Mouse (Mus musculus) liver, embryonic 14.5 days (tissue): ENCODE data around the gene Cyp1a1. TPM values are rescaled to one million over a fixed set of nuclear protein-coding genes. Genes with fewer than 3 reads are reported as not detected.

ENCODE experiments used
- ATAC-seq: fragments of 200-750 bp; cut with Nextera tagmentation; 2 replicates; pipeline ENCODE4 v1.8.0; 2017; ENCODE audit warnings: moderate number of reproducible peaks, mild to moderate bottlenecking, moderate library complexity; ENCODE audit not compliant: insufficient read depth
- DNase-seq, 3 experiments: peaks; one replicate each; pipeline ENCODE4 v3.0.0-alpha.2; 2012 to 2013; ENCODE audit warnings: low read depth in 3 of 3, low spot score in 3 of 3
- H3K27ac ChIP-seq: fragments of 300-500 bp; sonication (generic); 2 replicates; pipeline ENCODE4 v1.5.1; 2014; ENCODE audit warnings: moderate library complexity, mild to moderate bottlenecking, control low read depth, inconsistent platforms
- H3K27me3 ChIP-seq: fragments of 300-500 bp; sonication (generic); 2 replicates; pipeline ENCODE4 v1.6.1; 2014; ENCODE audit warnings: mild to moderate bottlenecking, low read length, moderate library complexity; ENCODE audit not compliant: control insufficient read depth, insufficient read depth
- H3K36me3 ChIP-seq: fragments of 300-500 bp; sonication (generic); replicated peaks from 2 replicates; pipeline ENCODE4 v1.6.1; 2014; ENCODE audit warnings: low read depth; ENCODE audit not compliant: control insufficient read depth, insufficient read depth
- H3K4me1 ChIP-seq, 2 experiments: fragments of 200-500 bp in 1 of 2; fragments of 300-500 bp in 1 of 2; sonication (generic) in 1 of 2; replicated peaks; 2 replicates each; pipeline ENCODE4 v1.6.1; 2012 to 2014; ENCODE audit warnings: antibody characterized with exemption in 1 of 2, inconsistent platforms in 1 of 2, low read length in 1 of 2; ENCODE audit not compliant: control insufficient read depth in 2 of 2, insufficient read depth in 2 of 2
- H3K4me2 ChIP-seq: fragments of 300-500 bp; sonication (generic); 2 replicates; pipeline ENCODE4 v1.6.1; 2014; ENCODE audit warnings: low read depth, mild to moderate bottlenecking, control low read depth, moderate library complexity
- H3K4me3 ChIP-seq, 2 experiments: fragments of 200-500 bp in 1 of 2; fragments of 300-500 bp in 1 of 2; sonication (generic) in 1 of 2; 2 replicates each; pipeline ENCODE4 v1.5.1; 2012 to 2014; ENCODE audit warnings: low read depth in 2 of 2, low read length in 2 of 2, mild to moderate bottlenecking in 2 of 2, control low read depth in 1 of 2, inconsistent platforms in 1 of 2, moderate library complexity in 1 of 2; ENCODE audit not compliant: insufficient read depth in 1 of 2
- H3K9ac ChIP-seq: fragments of 300-500 bp; sonication (generic); replicated peaks from 2 replicates; pipeline ENCODE4 v1.6.1; 2014; ENCODE audit warnings: mild to moderate bottlenecking, control low read depth, moderate library complexity
- H3K9me3 ChIP-seq: fragments of 300-500 bp; sonication (generic); 2 replicates; pipeline ENCODE4 v1.6.1; 2016; ENCODE audit warnings: low read length, mixed read lengths; ENCODE audit not compliant: control insufficient read depth
- CTCF ChIP-seq: IDR thresholded peaks from 2 replicates; pipeline ENCODE4 v1.5.1; 2016; ENCODE audit warnings: antibody characterized with exemption, low read depth, control low read depth
- EP300 ChIP-seq: IDR thresholded peaks from 2 replicates; pipeline ENCODE4 v1.6.1; 2016; ENCODE audit warnings: antibody characterized with exemption, low read depth
- WGBS: fragments of 180-500 bp; shearing (Covaris S2); extraction: QIAGEN DNeasy Blood & Tissue Kit; methylation state at CpG from one replicate; pipeline ENCODE4 v1.1.7; 2014; ENCODE audit not compliant: insufficient replicate concordance; 5-methylcytosine and 5-hydroxymethylcytosine counted together
- polyA plus RNA-seq, 2 experiments: library from polyadenylated mRNA; depleted of rRNA in 1 of 2; stranded (reverse) in 1 of 2; unstranded in 1 of 2; fragments of >200 nt; fragmentation: Nextera tagmentation in 1 of 2; extraction: Ambion mirVana in 1 of 2; gene quantifications; 2 replicates each; pipeline versions ENCODE4 v1.2.1 to v1.2.3; 2012 to 2014

Cyp1a1 gene
- polyA plus RNA-seq, 2 experiments = 0.13 TPM; not detected in 1

GRCm38 (mm10) chr9:57728312-57728711, 40.6 kb downstream of the Cyp1a1 start:
- WGBS = 94% methylated on average over 1 of the region's 1 CpGs
- Histone ChIP-seq H3K4me1 (peaks cover 0 to 6% of the 10 kb centered on the region in 2 experiments; a peak in 2 of 4 replicates), H3K27ac (no peak overlapping the region), H3K9me3 (no peaks in the 10 kb centered on the region), H3K27me3 (no peaks in the 10 kb centered on the region), H3K36me3 (peaks cover 18% of the 10 kb centered on the region), H3K9ac (no peak overlapping the region), H3K4me3 (no peak overlapping the region), H3K4me2 (no peak overlapping the region)
- TF ChIP-seq CTCF (peak; percentile 59), EP300 (no peak)
- ATAC-seq (no peak), DNase-seq (no peak)

- Histone ChIP-seq H3K4me2 (no peak overlapping the region), H3K9me3 (no peaks in the 10 kb centered on the region), H3K4me1 (no peaks in the 10 kb centered on the region), H3K9ac (no peak overlapping the region), H3K27ac (no peak overlapping the region), H3K27me3 (no peaks in the 10 kb centered on the region), H3K4me3 (no peak overlapping the region), H3K36me3 (peaks cover 6% of the 10 kb centered on the region)
- 89% methylated on average over 6 of the region's 6 CpGs for WGBS
- no peak for DNase-seq
- TF ChIP-seq EP300 (no peak), CTCF (no peak)
- no peak for ATAC-seq
Measured at GRCm38 (mm10) chr9:57733606-57734005, 45.9 kb downstream of the Cyp1a1 start.

DNA sequence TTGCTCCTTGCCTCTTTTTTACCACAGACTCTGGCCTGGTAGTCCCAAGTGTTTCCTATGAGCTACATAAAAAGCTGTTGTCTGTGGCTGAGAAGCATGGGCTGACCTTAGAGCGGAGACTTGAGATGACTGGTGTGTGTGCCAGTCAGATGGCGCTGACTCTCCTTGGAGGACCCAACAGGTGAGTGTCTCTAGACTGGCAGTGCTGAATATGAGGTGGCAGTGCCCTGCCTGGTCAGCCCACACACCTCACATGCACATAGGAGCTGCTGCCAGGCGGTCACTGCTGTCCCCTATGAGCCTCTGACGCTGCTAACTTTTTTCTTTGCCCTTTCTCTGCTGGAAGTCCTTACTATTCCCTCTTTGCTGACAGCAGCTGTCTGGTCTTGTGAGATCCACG, 52.1 kb downstream of the Cyp1a1 start:
- Histone ChIP-seq H3K4me2 (no peak overlapping the region), H3K27me3 (no peaks in the 10 kb centered on the region), H3K4me3 (no peak overlapping the region), H3K9me3 (no peaks in the 10 kb centered on the region), H3K9ac (no peak overlapping the region), H3K27ac (no peak overlapping the region), H3K36me3 (peaks cover 19% of the 10 kb centered on the region), H3K4me1 (no peaks in the 10 kb centered on the region)
- no peak for DNase-seq
- no peak for ATAC-seq
- TF ChIP-seq EP300 = no peak
- WGBS = 85% methylated on average over 5 of the region's 5 CpGs

DNA sequence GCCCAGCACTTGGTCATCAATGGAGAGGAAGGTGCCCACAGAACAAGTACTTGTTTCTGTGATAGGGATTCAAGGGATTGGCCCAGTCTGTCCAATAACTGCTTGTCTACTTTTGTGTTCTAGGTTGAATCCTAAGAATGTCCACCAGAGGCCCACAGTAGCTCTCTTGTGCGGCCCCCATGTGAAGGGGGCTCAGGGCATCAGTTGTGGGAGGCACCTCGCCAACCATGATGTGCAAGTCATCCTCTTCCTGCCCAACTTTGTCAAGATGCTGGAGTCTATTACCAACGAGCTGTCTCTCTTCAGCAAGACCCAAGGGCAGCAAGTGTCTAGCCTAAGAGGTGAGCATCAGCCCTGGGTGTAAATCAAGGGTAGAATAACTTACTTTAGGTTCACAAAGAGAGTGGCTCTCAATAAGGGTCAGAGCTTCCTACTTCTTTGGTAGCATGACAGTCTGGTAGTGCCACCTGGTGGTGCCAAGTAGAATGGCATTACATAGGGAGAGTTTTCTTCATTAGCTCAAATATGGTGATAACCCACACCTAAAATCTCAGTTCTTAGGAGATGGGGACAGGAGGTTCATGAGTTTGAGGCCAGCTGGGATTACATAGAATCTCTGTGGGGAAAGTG, 56.8 kb downstream of the Cyp1a1 start:
- Histone ChIP-seq H3K4me3 (no peak overlapping the region), H3K36me3 (peaks cover 62% of the 10 kb centered on the region), H3K9me3 (no peaks in the 10 kb centered on the region), H3K27ac (no peak overlapping the region), H3K4me1 (no peaks in the 10 kb centered on the region), H3K9ac (no peak overlapping the region), H3K27me3 (no peaks in the 10 kb centered on the region), H3K4me2 (no peak overlapping the region)
- 51% methylated on average over 3 of the region's 3 CpGs for WGBS
- DNase-seq (peak in 1 of 3 experiments; percentile 31), ATAC-seq (no peak; the same call in 1 of the 2 replicates)
- TF ChIP-seq CTCF (peak; percentile 84), EP300 (no peak)

DNA sequence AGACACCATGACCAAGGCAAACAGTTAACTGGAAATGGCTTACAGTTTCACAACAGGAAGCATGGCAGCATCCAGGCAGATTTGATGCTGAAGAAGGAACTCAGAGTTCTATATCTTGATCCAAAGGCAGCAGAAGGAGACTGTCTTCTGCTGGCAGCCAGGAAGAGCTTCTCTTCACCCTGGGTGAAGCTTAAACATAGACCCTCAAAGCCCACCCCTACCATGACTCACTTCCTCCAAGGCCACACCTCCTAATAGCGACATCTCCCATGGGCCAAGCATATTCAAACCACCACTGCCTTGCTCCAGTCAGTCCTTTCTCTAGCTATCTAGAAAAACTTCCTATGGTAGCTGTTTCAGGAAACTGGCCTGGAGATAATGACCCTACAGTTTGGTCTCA, 59.3 kb downstream of the Cyp1a1 start:
- Histone ChIP-seq H3K27ac (no peak overlapping the region), H3K4me2 (no peak overlapping the region), H3K27me3 (no peaks in the 10 kb centered on the region), H3K9ac (no peak overlapping the region), H3K36me3 (peaks cover 73% of the 10 kb centered on the region), H3K4me3 (no peak overlapping the region), H3K9me3 (no peaks in the 10 kb centered on the region), H3K4me1 (no peaks in the 10 kb centered on the region)
- DNase-seq (no peak), ATAC-seq (no peak)
- WGBS = 74% methylated on average over 1 of the region's 1 CpGs
- TF ChIP-seq CTCF (no peak), EP300 (no peak)
